Mouse (Mus musculus) ovary, postnatal 36 days (tissue): Measurements from ENCODE around the gene Tenm4.

ENCODE experiments used
- DNase-seq: peaks from one replicate; pipeline ENCODE4 v3.0.0; 2022; ENCODE audit warnings: low spot score, mixed read lengths

Tenm4 gene

DNA sequence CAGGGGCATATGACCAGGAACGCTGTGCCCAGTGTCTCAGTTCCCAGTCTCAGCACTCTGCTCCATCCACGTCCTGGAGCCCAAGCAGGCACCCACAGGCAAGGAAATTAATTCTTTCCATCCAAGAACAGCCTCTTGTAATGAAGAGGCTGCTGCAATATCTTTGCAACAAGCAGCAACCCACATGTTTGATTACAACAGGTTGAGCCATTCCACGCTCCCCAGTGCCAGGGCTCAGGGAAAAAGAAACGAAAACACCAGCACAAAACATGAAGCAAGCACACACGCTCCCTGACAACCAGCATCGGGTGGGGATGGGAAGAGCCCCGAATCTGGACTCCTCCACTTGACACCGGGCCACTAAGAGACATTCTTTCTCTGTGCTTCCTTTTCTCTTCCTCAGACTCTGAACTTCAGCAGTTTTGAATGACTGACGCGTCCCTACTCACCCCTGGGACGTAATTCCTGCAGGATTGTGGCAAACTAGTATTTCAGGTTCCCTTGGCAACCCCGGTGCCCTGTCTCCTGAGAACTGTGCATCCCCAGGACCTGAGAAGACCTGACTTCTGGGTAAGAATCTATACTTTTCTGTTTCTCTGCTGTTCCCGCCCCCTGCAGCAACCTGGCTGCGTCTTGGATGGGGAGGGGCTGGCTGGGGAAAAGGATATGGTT is at the start of gene Tenm4:
TSS of gene Tenm4 (plus strand) at position 323 of the 672 bp plus-strand sequence.
- no peak for DNase-seq

DNA sequence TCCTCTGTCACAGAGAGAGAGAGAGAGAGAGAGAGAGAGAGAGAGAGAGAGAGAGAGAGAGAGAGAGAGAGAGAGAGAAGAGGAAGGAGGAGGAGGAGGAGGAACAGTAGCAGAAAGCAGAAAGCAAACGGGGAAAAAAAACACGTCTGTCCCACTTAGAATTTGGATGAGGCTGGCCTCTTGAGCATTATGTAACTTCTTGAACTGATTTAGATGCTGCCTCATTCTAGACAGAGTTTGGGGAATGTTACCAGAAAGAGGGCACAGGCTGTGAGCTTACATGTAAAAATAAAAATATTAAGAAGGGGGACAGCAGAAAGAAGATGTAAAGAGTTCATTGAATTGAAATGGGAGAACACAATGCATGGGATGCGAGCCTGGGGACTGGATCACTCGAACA is 40.3 kb upstream of the Tenm4 start:
- DNase-seq = no peak

DNA sequence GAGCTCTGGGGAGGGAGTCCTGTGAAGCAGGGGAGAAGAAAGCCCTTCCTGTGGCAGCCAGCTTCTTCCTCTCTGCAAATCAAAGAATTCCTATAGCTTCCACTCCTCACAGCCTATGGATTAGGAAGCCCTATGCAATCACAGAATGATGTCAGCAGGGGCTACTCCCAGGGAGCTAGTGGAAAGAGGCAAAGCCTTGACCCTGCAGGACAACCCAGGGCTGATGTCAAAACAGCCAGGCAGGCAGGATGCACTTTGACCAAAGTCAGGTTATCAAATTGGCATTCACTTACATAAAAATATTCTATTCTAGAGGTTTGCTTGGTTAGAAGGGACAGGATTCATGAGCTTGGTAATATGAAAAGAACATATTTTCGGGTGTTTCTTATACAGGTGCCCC is 39.9 kb upstream of the Tenm4 start:
- DNase-seq = no peak

DNA sequence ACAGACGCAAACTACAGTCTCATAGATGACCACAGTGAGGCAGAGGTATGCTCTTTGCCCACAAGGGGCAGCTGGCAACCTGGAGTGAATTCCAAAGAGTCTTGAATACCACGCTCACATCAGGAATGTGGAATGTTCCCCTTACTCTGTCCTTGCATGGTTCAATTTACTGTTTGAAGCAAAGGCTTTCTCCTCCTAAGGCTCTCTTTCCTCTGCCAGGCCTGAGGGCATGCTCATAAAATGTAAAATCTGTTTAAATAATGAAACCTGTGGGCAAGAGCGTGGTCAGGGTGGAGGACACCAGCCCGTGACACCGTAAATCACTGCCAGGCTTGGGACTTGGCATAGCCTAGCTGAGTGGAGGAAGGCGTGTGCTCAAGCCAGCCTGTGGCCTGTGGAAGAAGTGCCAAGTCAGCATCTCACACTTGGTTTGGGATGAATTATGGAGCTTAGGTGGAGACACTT is 34.5 kb upstream of the Tenm4 start:
- DNase-seq = no peak

DNA sequence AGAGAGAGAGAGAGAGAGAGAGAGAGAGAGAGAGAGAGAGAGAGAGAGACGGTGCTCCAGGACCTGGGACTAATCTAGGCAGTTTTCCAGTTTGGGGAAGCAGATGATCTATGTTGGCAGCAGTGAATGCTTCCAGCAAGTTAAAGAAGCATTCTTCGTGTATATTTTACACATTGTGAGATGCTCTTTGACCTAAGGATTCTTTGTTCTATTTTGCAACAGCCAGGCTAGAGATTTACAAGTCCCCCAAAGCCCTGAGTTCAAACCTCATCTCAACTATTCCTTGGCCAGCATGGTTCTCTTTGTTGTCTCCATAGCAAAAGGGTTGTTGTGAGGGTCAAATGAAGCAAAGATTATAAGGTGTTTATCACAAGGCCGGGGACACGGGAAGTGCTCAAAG is 29.2 kb upstream of the Tenm4 start:
- DNase-seq = no peak

DNA sequence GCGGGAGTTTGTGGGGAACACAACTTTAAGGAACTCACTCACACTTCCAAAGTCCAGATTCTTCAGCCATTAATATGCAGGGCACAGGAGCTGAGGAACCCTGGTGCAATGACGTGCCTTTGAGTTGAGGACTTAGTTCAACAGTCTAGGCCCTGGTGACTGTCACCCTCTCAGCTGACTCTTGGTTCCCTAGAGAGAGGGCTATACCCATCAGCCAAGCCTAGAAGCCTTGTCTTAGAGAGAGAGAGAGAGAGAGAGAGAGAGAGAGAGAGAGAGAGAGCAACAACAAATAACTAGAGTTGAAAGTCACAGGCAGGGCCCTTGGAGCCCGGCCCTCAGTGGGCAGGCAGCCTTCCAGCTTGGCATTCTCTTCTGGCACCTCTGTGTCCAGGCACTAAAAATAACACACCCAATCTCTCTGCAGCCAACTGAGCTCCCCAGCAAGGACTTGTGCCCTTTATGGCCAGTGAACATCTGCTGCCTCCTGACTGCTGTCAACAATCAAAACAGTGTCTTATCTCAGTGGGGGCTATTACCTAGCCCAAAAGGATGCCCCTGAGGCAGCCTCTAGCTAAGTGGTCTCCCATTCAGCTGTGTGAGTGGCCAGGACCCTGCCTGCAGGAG is 28.0 kb upstream of the Tenm4 start:
- peak; percentile 66 for DNase-seq

DNA sequence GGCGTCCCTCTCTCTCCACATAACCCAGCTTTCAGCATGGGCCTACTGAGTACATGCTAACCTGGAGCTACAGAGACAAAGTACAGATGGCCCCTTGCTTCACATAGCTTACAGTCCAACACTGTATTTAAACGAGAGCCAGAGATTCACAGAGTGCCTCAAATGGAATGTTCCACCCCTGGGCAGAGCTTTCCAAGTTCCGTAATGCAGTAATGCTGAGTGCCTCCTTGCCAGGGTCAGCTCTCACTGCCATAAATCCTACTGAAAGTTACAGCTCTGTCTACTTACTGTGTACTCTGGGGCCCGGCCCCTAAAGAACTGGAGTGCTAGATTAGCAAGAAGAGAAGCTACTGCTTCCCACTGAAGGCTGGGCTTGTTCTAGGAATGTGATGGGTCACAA is 23.6 kb upstream of the Tenm4 start:
- DNase-seq = no peak

DNA sequence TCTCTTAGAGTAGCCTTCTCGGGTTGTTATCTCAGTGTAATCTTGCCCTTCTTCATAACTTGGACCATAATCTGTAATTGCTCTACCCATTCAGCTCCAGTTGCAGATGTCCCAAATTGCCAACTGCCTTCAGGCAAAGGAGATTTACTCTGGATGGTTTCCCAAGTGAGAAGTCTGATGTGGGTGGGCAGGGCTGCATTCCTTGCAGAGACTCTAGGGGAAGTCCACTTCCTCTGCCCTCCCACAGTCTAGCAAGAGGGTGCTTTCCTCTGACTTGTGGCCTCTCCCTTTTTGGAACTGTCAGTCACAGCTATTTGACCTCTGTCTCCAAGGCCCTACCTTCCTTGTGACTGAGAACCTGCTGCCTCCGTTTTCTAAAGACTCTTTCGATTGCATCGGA is 22.9 kb upstream of the Tenm4 start:
- DNase-seq = no peak

DNA sequence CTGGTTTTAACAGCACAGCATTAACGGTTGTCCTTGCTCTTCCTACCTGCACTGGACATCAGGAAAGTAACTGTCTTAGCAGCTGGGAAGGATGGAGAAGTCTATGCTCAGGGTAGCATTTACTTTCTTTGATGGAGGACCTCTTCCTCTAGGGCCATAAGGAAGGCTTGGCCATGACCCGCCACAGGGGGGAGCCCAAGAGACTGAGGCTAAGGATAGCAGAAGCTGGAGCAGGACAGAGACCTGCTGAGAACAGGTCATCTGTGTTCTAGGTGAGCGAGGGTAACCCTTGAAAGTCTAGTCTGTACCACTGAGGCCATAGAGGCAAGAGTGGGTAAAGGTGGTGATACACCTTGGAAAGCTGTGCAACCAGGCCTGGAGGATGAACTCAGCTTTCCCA is 19.8 kb upstream of the Tenm4 start:
- DNase-seq = peak; percentile 71

DNA sequence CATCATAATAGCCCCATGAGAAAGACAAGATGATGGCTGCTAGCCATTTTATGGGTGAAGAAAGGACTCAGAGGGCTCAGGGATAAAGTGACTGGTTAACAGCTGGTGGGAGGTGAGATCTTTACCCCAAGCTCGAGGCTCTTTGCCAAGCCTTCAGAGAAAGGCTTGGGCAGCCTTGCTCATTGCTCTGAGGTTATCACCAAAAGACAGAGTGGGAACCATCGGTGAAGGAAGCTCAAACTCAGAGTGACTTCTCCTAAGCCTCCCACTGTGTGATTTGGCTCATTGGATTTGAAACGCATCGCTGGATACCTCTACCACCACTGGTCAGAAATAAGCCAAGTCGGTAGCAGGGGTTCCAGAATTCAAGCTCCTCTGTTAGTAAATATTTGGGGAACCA is 19.1 kb upstream of the Tenm4 start:
- DNase-seq = no peak

DNA sequence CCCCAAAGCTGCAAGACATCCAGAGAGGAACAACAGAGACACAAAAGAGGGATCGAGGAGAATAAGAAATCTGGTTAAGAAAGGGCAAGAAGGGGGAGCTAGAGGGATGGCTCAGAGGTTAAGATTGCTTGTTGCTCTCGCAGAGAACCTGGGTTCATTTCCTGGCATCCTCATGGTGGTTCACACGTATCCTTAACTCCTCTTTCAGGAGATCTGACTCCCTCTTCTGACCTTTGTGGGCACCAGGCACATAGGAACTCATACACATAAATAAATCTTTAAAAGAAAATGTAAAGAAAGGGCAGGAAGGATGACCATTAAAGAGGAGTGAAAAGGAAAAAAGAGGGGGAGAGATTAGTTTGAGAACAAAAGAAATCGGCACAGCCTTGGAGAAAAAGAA is 18.6 kb upstream of the Tenm4 start:
- DNase-seq = no peak

DNA sequence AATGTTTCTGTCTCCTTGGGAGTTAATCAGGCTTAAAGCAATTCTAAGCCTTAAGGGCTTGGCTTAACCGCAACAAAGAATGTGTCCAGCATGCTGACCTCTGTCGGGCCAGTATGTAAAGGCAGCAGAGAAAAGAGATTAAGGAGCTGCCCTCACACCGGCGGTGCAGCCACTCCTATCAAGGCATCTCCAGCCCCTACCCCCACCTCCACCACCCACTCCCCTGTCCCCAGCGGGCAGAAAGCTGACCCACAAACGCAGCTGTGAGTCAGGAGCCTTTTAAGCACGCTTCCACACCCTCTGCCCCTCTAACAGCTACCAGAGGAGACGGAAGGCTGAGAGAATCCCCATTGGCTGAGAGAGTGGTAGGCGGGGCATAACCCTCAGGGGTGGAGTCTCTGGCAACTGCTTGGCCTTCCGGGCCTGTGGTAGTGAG is 18.1 kb upstream of the Tenm4 start:
- peak; percentile 65 for DNase-seq

DNA sequence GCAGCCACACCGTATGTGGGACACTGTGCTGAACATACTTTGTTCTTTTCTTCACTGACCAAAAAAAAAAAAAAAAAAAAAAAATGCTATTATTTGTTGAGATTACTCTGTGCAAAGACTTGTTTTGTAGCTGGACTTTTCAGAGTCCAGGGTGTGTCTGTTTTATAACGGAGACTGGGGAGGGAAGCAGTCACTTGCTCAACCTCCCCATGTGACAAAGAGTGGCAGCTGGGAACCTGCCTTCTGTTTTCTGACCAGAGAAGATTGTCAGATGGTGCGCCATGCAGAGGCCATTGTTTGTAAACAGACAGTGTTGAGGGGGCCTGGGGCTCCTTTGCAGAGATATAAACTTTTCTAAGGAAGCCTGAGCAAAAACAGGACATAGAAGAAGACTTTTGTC is 17.0 kb upstream of the Tenm4 start:
- DNase-seq = no peak

DNA sequence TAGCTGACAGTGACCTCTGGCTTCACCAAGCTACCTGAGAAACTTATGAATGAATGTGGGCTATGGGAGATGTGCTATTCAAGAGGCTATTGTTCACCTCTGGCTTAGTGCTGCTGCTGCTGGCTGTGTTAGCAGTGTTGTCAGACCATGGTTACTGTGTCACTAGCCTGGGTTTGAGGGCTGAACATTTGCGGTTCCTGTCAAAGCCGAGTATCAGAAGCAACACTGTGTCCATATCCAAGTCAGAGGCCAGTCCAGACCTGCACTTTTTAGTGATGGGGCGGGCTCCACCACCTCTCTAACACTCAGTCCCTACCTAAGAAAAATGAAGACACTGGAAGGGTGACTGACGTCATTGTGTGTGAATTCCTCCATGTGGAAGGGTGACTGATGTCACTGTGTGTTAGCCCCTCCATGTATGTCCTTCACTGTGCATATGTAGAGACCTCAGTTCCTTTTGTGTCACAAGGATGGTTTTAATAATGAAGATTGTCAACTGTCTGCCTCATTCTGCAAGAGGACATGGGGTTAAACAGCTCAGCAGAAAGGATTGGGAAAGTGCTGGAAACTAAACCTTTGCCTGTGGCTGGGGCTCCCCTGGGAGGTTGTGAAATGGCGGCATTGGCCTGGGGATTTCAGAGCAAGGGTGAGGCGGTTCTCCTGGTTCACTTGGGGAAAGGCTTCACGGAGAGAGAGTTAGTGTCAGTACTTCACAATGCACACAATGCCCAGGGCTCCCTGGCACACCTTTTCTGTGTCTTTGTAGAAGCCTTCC is 14.4 kb upstream of the Tenm4 start:
- DNase-seq = peak; percentile 30

DNA sequence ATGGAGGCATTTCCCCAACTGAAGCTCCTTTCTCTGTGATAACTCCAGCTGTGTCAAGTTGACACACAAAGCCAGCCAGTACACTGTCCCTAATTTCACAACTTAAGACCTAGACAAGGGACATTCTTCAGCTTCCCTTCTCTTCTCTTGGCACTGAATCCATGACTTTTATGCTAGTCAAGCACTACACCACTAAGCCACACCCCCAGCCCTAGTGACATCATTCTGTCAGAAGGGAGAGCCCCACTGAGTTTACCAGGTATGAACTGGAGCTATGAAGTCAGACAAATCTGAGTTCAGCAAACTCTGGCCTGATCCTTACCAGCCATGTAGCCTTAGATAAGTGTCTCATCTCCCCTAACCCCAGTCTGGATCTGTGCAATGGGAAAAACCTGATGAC is 6.9 kb upstream of the Tenm4 start:
- no peak for DNase-seq

DNA sequence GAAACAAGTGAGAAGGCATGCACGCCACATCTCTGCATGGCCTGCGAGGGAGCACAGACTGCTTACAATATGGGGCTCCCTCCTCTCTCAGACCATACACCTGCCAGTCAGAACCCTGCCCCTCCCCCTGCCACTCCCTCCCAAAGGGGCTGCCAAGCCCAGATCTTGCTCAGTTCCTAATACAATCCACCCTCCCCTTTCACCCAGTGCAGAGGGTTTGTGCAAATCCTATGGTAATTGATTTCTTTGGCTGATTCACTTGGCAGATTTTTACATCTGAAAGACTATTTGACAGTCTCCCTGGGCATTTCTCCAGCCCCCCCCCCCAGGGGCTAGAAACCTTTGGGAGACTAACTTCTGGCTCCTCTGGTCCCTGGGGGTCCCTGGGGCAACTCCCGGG is 2.1 kb upstream of the Tenm4 start:
- no peak for DNase-seq

DNA sequence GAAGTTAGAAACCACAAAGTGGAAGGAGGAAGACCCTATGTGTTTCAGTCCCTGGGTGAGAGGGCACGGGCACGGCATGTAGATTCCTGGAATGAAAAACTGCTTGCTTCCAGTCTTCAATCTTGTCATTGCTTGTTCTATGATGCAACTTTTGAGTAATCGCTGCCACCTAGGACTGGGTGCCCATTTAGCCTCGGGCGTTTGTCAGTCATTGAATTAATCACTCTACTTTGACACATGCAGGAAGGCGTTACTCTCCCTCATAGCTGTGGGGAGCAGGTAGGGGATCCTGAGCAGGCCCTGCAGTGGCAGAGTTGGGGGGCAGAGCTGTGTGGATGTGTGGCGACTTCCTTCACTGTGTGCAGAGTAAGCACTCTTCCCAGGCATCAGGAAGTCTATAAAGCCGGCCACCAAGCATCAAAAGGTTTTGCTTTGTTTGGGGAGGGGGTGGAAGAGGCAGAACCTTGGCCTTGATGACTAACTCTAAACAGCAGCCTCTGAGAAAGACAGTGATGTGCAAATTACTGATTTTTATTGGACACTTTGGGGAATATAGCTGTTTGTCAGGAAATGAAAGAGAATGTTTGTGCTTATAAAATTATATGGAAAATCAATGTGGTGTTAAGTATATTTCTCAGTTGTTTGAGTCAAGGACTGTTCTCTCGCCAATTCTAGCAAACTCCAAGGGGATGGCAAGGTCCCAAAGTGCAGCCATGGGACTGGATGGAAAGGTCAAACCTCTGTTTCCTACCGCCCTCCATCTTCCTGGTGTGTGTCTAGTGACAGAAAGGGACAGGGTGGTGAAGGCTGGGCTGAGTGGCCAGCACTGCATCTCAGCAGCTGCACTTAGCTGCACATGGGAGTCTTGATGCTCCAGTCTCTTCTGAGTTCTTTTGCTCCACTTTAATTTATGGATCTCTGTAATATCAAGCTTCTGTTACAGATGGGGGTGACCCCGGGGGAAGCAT is 834 bp downstream of the Tenm4 start:
- no peak for DNase-seq

DNA sequence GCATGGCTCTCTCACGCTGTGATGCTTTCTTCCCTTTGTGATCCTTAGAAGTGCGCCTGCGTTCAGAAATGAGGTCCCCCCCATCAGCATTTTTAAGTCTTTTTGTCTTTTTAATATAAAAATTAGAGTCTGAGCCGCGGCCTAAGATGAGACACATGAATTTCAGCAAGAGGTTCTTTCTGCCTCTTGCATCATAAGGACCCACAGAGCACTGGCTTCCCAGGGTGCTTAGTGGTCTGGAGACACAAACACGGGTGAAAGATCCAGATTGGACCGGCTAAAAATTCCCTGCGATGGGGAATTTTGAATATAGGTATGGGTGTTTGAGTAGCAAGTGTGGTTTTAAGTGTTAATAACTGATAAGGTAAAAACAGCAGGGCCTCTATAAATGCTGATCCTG is 5.7 kb downstream of the Tenm4 start:
- DNase-seq = no peak

DNA sequence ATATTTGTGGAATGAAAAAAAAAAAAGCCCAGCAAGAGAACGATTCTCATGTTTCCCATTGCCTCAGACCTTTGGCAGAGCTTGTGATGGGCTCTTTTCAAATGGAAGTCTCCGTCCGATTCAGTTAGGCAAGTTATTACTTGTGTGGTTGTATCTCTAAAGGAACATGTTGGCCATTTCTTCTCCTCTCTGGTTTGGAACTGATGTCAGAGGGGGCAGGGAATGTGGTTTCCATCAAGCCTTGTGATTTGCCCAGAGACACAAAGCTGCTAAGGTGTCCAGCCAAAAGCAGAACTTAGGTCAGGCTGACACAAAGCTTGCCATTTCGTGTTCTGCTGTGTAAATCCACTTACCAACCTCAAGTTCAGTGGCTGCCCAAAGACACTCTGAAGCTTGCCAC is 10.7 kb downstream of the Tenm4 start:
- no peak for DNase-seq

DNA sequence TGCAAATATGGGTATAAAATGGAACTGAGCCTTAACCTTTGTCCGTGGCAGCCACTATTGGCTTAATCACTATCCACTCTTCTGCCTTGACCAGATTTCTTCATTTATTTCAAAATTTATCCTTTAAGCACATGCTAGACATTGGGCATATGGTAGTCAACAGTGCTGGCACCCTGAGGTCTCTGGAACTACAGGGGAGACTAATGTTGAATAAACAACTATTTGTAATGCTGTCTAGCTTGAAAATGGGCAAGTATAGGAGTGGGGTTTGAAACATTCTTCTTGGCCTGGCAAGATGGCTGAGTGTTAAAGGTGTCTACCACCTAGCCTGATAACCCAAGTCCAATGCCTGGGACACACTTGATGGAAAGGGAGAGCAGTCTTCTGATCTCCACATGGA is 12.1 kb downstream of the Tenm4 start:
- no peak for DNase-seq

DNA sequence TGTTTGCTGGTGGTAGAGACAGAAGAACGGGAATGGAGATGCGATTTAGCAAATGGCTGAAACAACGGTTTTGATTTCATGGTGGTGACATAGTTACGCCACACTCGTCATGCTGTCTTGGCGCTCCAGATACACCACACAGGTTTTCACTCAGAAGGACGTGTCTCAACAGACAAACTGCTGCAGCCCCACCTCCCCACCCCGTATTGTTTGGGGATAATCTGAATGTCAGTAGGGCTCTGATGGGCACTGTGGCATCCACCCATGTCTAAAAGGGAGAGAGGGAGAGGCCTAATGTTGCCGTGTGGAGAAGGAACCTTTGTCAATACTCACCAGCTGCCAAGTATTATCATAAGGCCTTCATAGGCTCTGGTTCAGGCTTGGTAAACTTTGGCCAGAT is 14.4 kb downstream of the Tenm4 start:
- DNase-seq = no peak
